Mouse (Mus musculus) CH12.LX (cell line): ENCODE data around the gene Kctd12. TPM values are rescaled to one million over a fixed set of nuclear protein-coding genes. Genes with fewer than 3 reads are reported as not detected.
A peak's percentile ranks its signal among the peaks of the same experiment; 100 is the strongest.

Experiments used
- DNase-seq: peaks from one replicate; pipeline ENCODE4 v3.0.0-alpha.2; 2013; ENCODE audit errors: extremely low read depth
- H3K27ac ChIP-seq: 2 replicates; pipeline ENCODE4 v1.5.1; 2012; ENCODE audit warnings: low read depth, mild to moderate bottlenecking, control low read depth, moderate library complexity; ENCODE audit not compliant: insufficient read depth
- H3K27me3 ChIP-seq: replicated peaks from 2 replicates; pipeline ENCODE3; 2012; ENCODE audit warnings: inconsistent platforms
- H3K36me3 ChIP-seq, 2 experiments: replicated peaks in 1 of 2; 2 replicates each; pipeline versions ENCODE3 to v1.6.1; 2012; ENCODE audit warnings: inconsistent platforms in 1 of 2, low read length in 1 of 2, mild to moderate bottlenecking in 1 of 2, mixed read lengths in 1 of 2, moderate library complexity in 1 of 2; ENCODE audit not compliant: control insufficient read depth in 1 of 2, insufficient read depth in 1 of 2
- H3K4me1 ChIP-seq, 2 experiments: 2 replicates each; pipeline ENCODE4 v1.6.1; 2012; ENCODE audit warnings: inconsistent platforms in 1 of 2, moderate library complexity in 1 of 2; ENCODE audit not compliant: insufficient read depth in 2 of 2, control insufficient read depth in 1 of 2
- H3K4me2 ChIP-seq: 2 replicates; pipeline ENCODE4 v1.6.1; 2012; ENCODE audit warnings: low read depth, mild to moderate bottlenecking, control low read depth; ENCODE audit not compliant: poor library complexity, insufficient read depth, severe bottlenecking
- H3K4me3 ChIP-seq, 3 experiments: fragments of 150-350 bp in 1 of 3; sonication (generic) in 1 of 3; replicated peaks in 1 of 3; 2 replicates each; pipeline versions ENCODE3 to v1.5.1; 2011 to 2012; ENCODE audit warnings: low read depth in 2 of 3, low read length in 2 of 3, mild to moderate bottlenecking in 2 of 3, moderate library complexity in 2 of 3, control low read depth in 1 of 3, improper control_type of control experiment in 1 of 3, inconsistent platforms in 1 of 3, mixed read lengths in 1 of 3; ENCODE audit not compliant: poor library complexity in 1 of 3
- H3K79me2 ChIP-seq: replicated peaks from 2 replicates; pipeline ENCODE4 v1.6.1; 2012; ENCODE audit warnings: mild to moderate bottlenecking, moderate library complexity; ENCODE audit not compliant: control insufficient read depth, poor library complexity, insufficient read depth, severe bottlenecking; ENCODE audit errors: extremely low read depth
- H3K9ac ChIP-seq: 2 replicates; pipeline ENCODE4 v1.6.1; 2012; ENCODE audit warnings: low read depth, mild to moderate bottlenecking, control low read depth, moderate library complexity; ENCODE audit not compliant: insufficient read depth
- H3K9me3 ChIP-seq: replicated peaks from 2 replicates; pipeline ENCODE3; 2012; ENCODE audit warnings: low read length, inconsistent platforms, mixed read lengths
- ELF1 ChIP-seq: IDR thresholded peaks from 2 replicates; pipeline ENCODE4 v1.6.1; 2014; ENCODE audit warnings: low read depth, mild to moderate bottlenecking, inconsistent platforms, low read length, improper control_type of control experiment
- EP300 ChIP-seq: IDR thresholded peaks from 2 replicates; pipeline ENCODE4 v1.6.1; 2011; ENCODE audit warnings: low read length, improper control_type of control experiment
- HCFC1 ChIP-seq: IDR thresholded peaks from 2 replicates; pipeline ENCODE4 v1.6.1; 2012; ENCODE audit warnings: low read depth, mild to moderate bottlenecking, inconsistent platforms, low read length, improper control_type of control experiment
- JUN ChIP-seq: IDR thresholded peaks from 2 replicates; pipeline ENCODE4 v1.6.1; 2011; ENCODE audit warnings: low read depth, mild to moderate bottlenecking, low read length, improper control_type of control experiment, moderate library complexity; ENCODE audit not compliant: insufficient read depth
- JUND ChIP-seq: conservative IDR thresholded peaks from 2 replicates; pipeline ENCODE4 v1.6.1; 2011; ENCODE audit warnings: low read depth, low read length, improper control_type of control experiment
- MAFK ChIP-seq: IDR thresholded peaks from 2 replicates; pipeline ENCODE4 v1.6.1; 2011; ENCODE audit warnings: low read length, improper control_type of control experiment; ENCODE audit not compliant: insufficient replicate concordance
- MEF2A ChIP-seq: IDR thresholded peaks from 2 replicates; pipeline ENCODE4 v1.6.1; 2014; ENCODE audit warnings: low read depth, mild to moderate bottlenecking, inconsistent platforms, low read length, improper control_type of control experiment, borderline replicate concordance
- MXI1 ChIP-seq: IDR thresholded peaks from 2 replicates; pipeline ENCODE4 v1.6.1; 2011; ENCODE audit warnings: mild to moderate bottlenecking, low read depth, low read length, improper control_type of control experiment
- NELFE ChIP-seq: IDR thresholded peaks from 2 replicates; pipeline ENCODE4 v1.6.1; 2011; ENCODE audit warnings: low read depth, low read length, improper control_type of control experiment
- NRF1 ChIP-seq: IDR thresholded peaks from 2 replicates; pipeline ENCODE4 v1.6.1; 2014; ENCODE audit warnings: low read depth, mild to moderate bottlenecking, inconsistent platforms, low read length, improper control_type of control experiment, moderate library complexity
- POLR2A ChIP-seq: IDR thresholded peaks from 2 replicates; pipeline ENCODE4 v1.6.1; 2011; ENCODE audit warnings: low read depth, mild to moderate bottlenecking, improper control_type of control experiment, low read length
- POLR2AphosphoS2 ChIP-seq: IDR thresholded peaks from 2 replicates; pipeline ENCODE4 v1.6.1; 2011; ENCODE audit warnings: low read depth, low read length, improper control_type of control experiment
- RAD21 ChIP-seq: IDR thresholded peaks from 2 replicates; pipeline ENCODE4 v1.6.1; 2011; ENCODE audit warnings: low read depth, mild to moderate bottlenecking, low read length, improper control_type of control experiment, moderate library complexity
- SMC3 ChIP-seq: IDR thresholded peaks from 2 replicates; pipeline ENCODE4 v1.6.1; 2011; ENCODE audit warnings: low read depth, low read length, improper control_type of control experiment
- TCF12 ChIP-seq: IDR thresholded peaks from 2 replicates; pipeline ENCODE4 v1.6.1; 2014; ENCODE audit warnings: low read depth, mild to moderate bottlenecking, inconsistent platforms, low read length, improper control_type of control experiment
- UBTF ChIP-seq: IDR thresholded peaks from 2 replicates; pipeline ENCODE4 v1.6.1; 2012; ENCODE audit warnings: low read depth, mild to moderate bottlenecking, inconsistent platforms, low read length, improper control_type of control experiment, moderate library complexity
- USF1 ChIP-seq: IDR thresholded peaks from 2 replicates; pipeline ENCODE4 v1.6.1; 2014; ENCODE audit warnings: low read depth, mild to moderate bottlenecking, inconsistent platforms, low read length, improper control_type of control experiment
- ZC3H11A ChIP-seq: IDR thresholded peaks from 2 replicates; pipeline ENCODE4 v1.6.1; 2012; ENCODE audit warnings: low read depth, mild to moderate bottlenecking, inconsistent platforms, low read length, improper control_type of control experiment
- ZMIZ1 ChIP-seq: IDR thresholded peaks from 2 replicates; pipeline ENCODE4 v1.6.1; 2012; ENCODE audit warnings: low read depth, mild to moderate bottlenecking, inconsistent platforms, low read length, improper control_type of control experiment
- dilution Hi-C: fragments of 300-500 bp; cut with MboI; formaldehyde crosslinking; loops from 2 replicates; pipeline ENCODE4 v1.14.3; 2020; ENCODE audit warnings: low sequenced_read_pairs; ENCODE audit not compliant: extremely low pct_unique_long_range_greater_than_20kb, extremely low pct_ligation_motif_present
- in situ Hi-C: fragments of 300-500 bp; cut with MboI; formaldehyde crosslinking; loops from 3 replicates; pipeline ENCODE4 v1.14.3; 2019; ENCODE audit warnings: low sequenced_read_pairs, low pct_ligation_motif_present, low pct_unique_long_range_greater_than_20kb, mixed read lengths
- polyA plus RNA-seq: library from polyadenylated mRNA; unstranded; fragments of >175 nt; gene quantifications from 2 replicates; pipeline ENCODE4 v1.2.1, GENCODE M21; 2012; ENCODE audit warnings: low read depth; ENCODE audit not compliant: insufficient read length
- total RNA-seq, 2 experiments: library from RNA; depleted of rRNA; stranded (reverse); fragments of 300-350 nt in 1 of 2; fragments of >200 nt in 1 of 2; gene quantifications; 2 replicates each; pipeline ENCODE4 v1.2.3; 2012 to 2014

Gene Kctd12
- total and polyA plus RNA-seq, 3 experiments = 21.4 to 35.4 (median 21.8) TPM

DNA sequence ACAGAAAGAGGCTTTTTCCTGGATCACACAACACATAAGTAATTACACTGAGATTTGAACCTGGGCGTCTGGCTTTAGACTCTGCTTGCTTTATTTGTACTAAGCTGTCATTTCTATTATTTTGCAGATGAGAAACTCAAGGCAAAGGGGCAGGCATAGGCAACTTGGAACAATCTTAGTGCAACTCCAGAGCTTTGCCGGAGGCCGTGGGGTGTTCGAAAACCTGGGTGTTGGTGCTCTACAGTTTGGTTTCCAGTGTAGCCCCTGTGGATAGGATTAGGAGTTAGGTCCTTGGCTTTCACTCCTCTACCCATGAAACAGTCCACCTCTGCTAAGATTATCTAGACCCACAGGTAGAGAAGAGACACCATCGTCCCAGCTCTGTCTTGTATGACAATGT lies 5.2 kb upstream of the Kctd12 start:
- H3K36me3 ChIP-seq = peaks cover 0 to 7% of the 10 kb centered on the region in 2 experiments
- in situ Hi-C loops = loop anchor here (25.0 kb wide), 1 partner anchor 475 kb away; no protein-coding TSS in a partner anchor
- no peak overlapping the region for H3K4me3 ChIP-seq
- H3K27me3 ChIP-seq = no peaks in the 10 kb centered on the region
- H3K27ac ChIP-seq = no peak overlapping the region
- TF ChIP-seq POLR2A = no peak
- TF ChIP-seq, all 38 proteins: peak for 0
- no peak for DNase-seq
- Histone ChIP-seq H3K4me1 (peaks cover 0 to 5% of the 10 kb centered on the region in 2 experiments; a peak in 2 of 4 replicates), H3K79me2 (no peaks in the 10 kb centered on the region), H3K9me3 (no peaks in the 10 kb centered on the region), H3K9ac (no peak overlapping the region), H3K4me2 (no peak overlapping the region)
- dilution Hi-C loops = loop anchor here (25.0 kb wide), 1 partner anchor 175 kb away; no protein-coding TSS in a partner anchor

DNA sequence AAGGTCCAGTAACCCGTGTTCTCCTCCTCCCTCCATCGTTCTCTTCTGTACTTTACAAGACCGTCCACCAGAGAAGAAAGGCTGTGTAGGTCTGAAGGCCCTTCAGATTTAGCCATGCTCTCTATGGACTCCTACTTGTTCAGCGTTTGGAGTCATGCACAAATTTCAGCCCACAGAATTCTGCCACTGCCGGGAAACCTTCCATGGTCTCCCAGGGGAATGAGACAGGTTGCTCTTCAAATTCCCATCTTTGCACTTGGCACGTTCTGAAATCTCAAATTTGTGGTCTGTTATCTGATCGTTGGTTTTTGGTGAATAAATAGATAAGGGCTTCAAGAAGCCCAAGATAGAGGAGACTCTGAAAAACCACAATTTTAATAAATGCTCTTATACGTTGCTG lies 1.2 kb upstream of the Kctd12 start:
- TF ChIP-seq POLR2AphosphoS2 (no peak), ZC3H11A (no peak), TCF12 (no peak), NRF1 (no peak), MEF2A (no peak), ZMIZ1 (no peak), SMC3 (no peak)
- TF ChIP-seq, all 38 proteins: peak for 0
- DNase-seq = no peak
- H3K9ac ChIP-seq = peak overlapping the region; percentile 46; the same call in 1 of the 2 replicates
- in situ Hi-C loops (loop anchor here (5.0 to 25.0 kb wide), 3 partner anchors 76 to 471 kb away; no protein-coding TSS in a partner anchor), dilution Hi-C loops (loop anchor here (25.0 kb wide), 1 partner anchor 171 kb away; no protein-coding TSS in a partner anchor)
- peaks cover 27% of the 10 kb centered on the region for H3K79me2 ChIP-seq
- H3K27me3 ChIP-seq = no peaks in the 10 kb centered on the region
- no peak overlapping the region for H3K27ac ChIP-seq
- H3K4me3 ChIP-seq = no peak overlapping the region
- peaks cover 0 to 11% of the 10 kb centered on the region in 2 experiments; a peak in 2 of 4 replicates for H3K4me1 ChIP-seq
- peak overlapping the region; percentile 89 for H3K4me2 ChIP-seq
- H3K36me3 ChIP-seq = peaks cover 0 to 5% of the 10 kb centered on the region in 2 experiments
- H3K9me3 ChIP-seq = no peaks in the 10 kb centered on the region

DNA sequence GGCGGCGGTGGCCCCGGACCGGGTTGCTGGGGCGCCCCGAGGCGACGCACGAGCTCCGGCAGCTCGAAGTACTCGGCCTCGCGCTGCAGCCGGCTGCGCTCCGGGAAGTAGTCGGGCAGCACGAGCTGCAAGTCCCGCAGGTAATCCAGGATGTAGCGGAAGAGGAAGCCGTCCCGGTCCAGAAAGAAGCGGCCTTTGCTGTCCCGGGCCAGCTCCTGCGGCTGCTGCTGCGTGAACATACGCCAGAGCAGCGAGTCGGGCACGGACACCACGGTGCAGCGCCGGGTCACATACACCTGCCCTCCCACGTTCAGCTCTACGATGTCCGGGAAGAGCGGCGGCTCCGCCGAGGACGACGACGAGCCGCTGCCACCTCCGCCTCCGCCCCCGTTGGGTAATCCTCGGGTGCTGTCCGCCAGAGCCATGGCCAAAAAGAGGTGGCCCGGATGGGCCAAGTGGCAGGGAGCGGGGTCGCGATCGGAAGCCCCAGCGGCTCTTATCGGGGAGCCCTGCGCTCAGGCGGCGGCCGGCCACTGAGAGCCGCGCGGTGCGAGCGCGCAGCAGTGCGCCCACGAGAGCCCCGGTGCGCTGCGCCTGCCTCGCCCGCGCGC lies 316 bp downstream of the Kctd12 start:
- DNase-seq = peak; percentile 47
- Histone ChIP-seq H3K79me2 (peaks cover 30% of the 10 kb centered on the region), H3K9ac (peak overlapping the region; percentile 79), H3K9me3 (no peaks in the 10 kb centered on the region), H3K4me2 (peak overlapping the region; percentile 13; the same call in 1 of the 2 replicates), H3K4me1 (peaks cover 0 to 17% of the 10 kb centered on the region in 2 experiments; a peak in 2 of 4 replicates), H3K4me3 (peak overlapping the region; percentile 70 to 82 (median 73)), H3K27ac (peak overlapping the region; percentile 89), H3K36me3 (peaks cover 0 to 3% of the 10 kb centered on the region in 2 experiments), H3K27me3 (no peaks in the 10 kb centered on the region)
- in situ Hi-C loops (loop anchor here (5.0 to 25.0 kb wide), 3 partner anchors 75 to 470 kb away; no protein-coding TSS in a partner anchor), dilution Hi-C loops (loop anchor here (25.0 kb wide), 1 partner anchor 170 kb away; no protein-coding TSS in a partner anchor)
- TF ChIP-seq ZMIZ1 (peak; percentile 99), POLR2A (peak; percentile 99), USF1 (no peak), NELFE (peak; percentile 95), UBTF (peak; percentile 4; the same call in 1 of the 2 replicates), MAFK (no peak), HCFC1 (no peak), EP300 (no peak), RAD21 (no peak), JUND (no peak), NRF1 (no peak), JUN (no peak), TCF12 (peak; percentile 82; the same call in 1 of the 2 replicates), ELF1 (no peak), MXI1 (peak; percentile 10; the same call in 1 of the 2 replicates)
